Mouse (Mus musculus): ENCODE measurements around the gene Gstp1. TPM values are rescaled to one million over a fixed set of nuclear protein-coding genes. Genes with fewer than 3 reads are reported as not detected.
A peak's percentile ranks its signal among the peaks of the same experiment; 100 is the strongest.

Gene Gstp1
- polyA plus RNA-seq, 1 experiment from 2014 or later, result 387 TPM

DNA sequence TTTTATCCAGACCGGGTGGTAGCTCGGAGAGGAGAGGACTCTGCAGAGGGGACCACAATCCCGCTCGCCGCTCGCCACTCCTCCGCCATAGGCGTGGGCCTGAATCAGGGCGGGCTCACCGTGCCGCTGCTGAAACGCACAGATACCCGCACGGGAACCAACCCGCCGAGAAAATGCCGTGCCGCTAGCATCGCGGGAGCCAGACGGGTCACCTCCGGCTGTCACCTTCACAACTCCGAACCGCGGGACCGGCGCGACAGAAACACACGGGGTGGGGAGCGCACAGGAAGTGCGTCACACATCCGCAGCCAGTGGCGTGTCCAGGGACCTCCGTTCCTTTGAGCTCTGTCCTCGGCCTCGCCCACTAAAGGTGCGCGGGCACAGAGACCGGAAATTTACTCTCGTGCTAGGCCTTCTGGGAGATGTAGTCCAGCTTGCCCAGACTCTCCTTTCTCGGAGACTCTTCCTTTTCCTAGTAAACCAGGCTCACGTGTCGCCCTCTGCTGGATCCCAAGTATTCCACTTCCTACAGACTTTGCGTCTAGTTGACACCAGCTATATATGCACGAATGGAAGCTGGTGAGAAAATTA lies 25.3 kb downstream of the Gstp1 start, which contains the start of gene Ndufv1:
TSS of gene Ndufv1 (minus strand) at position 375 of the 591 bp plus-strand sequence.
- peak within 1 kb of the TSS; percentile 86 for H3K27ac ChIP-seq
- peak; percentile 99 for ATAC-seq (replicated peaks; ENCODE audit: insufficient number of reproducible peaks, insufficient read depth, low FRiP score, low read depth)
- WGBS, result under 1% methylated on average over 45 of the region's 45 CpGs
- H3K9me3 ChIP-seq (replicated peaks), result no peaks in the 10 kb centered on the region
- H3K36me3 ChIP-seq, result peaks cover 31% of the 10 kb centered on the region
- peak within 1 kb of the TSS; percentile 62 for H3K4me2 ChIP-seq
- peak within 1 kb of the TSS; percentile 82 for H3K9ac ChIP-seq
- peaks cover 17% of the 10 kb centered on the region for H3K4me1 ChIP-seq (replicated peaks)
- H3K4me3 ChIP-seq, result peak within 1 kb of the TSS; percentile 77
- no peaks in the 10 kb centered on the region for H3K27me3 ChIP-seq

DNA sequence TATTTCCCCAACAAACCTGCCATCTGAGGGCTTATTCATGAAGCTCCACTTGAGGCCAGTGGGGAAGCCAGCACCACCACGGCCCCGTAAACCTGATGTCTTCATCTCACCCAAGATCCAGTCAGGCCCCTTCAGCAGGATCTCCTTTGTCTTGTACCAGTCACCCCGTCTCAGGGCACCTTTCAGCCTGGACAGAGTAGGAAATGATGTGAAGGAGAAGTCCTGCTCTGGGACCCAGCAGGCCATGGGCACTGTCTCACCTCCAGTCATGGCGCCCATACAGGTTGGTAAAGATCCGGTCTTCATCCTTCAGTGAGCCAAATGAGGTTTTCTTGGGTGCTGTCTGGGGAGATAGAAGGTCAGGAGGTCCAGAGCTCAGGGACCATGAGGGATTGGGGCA lies 26.7 kb downstream of the Gstp1 start:
- Histone ChIP-seq H3K27me3 (no peaks in the 10 kb centered on the region), H3K36me3 (peaks cover 45% of the 10 kb centered on the region), H3K27ac (no peak overlapping the region), H3K9ac (no peak overlapping the region), H3K9me3 (replicated peaks) (no peaks in the 10 kb centered on the region), H3K4me3 (no peak overlapping the region), H3K4me2 (no peak overlapping the region), H3K4me1 (replicated peaks) (peaks cover 18% of the 10 kb centered on the region)
- no peak for ATAC-seq (replicated peaks; ENCODE audit: insufficient number of reproducible peaks, insufficient read depth, low FRiP score, low read depth)
- WGBS, result 90% methylated on average over 5 of the region's 5 CpGs

DNA sequence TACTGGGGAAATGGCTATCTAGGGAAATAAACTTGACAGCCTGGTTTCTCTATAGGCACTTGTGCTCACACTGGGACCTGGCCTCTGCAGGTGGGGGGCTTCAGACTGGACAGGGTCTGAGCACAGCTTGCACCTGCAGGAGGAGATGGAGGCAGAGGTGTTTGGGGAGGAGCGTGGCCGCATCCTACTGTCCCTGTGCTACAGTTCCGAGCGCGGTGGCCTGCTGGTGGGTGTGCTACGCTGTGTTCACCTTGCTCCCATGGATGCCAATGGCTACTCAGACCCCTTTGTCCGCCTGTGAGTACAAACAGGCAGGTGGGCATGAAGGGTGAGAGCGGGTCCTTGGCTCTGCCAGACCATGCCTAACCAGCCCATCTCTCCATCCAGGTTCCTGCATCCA lies 31.8 kb downstream of the Gstp1 start:
- Histone ChIP-seq H3K9ac (no peak overlapping the region), H3K9me3 (replicated peaks) (no peaks in the 10 kb centered on the region), H3K4me3 (no peak overlapping the region), H3K4me2 (no peak overlapping the region), H3K4me1 (replicated peaks) (peaks cover 46% of the 10 kb centered on the region), H3K27ac (0 out of 2 replicates have a peak overlapping the region, but pooled peaks have one; percentile 15), H3K27me3 (no peaks in the 10 kb centered on the region), H3K36me3 (peaks cover 49% of the 10 kb centered on the region)
- ATAC-seq (replicated peaks; ENCODE audit: insufficient number of reproducible peaks, insufficient read depth, low FRiP score, low read depth), result no peak
- 89% methylated on average over 8 of the region's 8 CpGs for WGBS

DNA sequence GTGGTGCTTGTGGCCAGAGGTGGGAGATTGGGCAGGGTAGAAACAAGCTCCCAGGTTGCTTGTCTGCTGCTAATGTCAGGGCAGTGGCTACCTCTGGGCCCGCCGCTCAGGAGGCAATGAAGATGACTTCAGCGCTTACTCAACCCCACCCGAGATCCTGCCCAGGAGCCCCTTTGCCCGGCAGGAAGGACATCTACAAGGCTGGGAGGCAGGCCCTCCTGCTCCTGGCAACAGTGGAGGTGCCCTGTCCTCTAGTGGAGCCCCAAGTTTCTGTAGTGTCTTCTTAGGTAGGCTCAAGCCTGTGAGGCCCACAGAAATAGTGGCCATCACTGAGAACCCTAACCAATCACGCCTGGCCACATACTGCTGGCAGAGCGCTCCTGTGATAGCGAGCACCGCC lies 32.7 kb downstream of the Gstp1 start:
- Histone ChIP-seq H3K9ac (no peak overlapping the region), H3K4me1 (replicated peaks) (peaks cover 46% of the 10 kb centered on the region), H3K4me3 (no peak overlapping the region), H3K36me3 (peaks cover 44% of the 10 kb centered on the region), H3K27me3 (no peaks in the 10 kb centered on the region), H3K27ac (peak overlapping the region; percentile 99), H3K4me2 (peak overlapping the region; percentile 58), H3K9me3 (replicated peaks) (no peaks in the 10 kb centered on the region)
- WGBS, result 67% methylated on average over 9 of the region's 9 CpGs
- ATAC-seq (replicated peaks; ENCODE audit: insufficient number of reproducible peaks, insufficient read depth, low FRiP score, low read depth), result no peak

DNA sequence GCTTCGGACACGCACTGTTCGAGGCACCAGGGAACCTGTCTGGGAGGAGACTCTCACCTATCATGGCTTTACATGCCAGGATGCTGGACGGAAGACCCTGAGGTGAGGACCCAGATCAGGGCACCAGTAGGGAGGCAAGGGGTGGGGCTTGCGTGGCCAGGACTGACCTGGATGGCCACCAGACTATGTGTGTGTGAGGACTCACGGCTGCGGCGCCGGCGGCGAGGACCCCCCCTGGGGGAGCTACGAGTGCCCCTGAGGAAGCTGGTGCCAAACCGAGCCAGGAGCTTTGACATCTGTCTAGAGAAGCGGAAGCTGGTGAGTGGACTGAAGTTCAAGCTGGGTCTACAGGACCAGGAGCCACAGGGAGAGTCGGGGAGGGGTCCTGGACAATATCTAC lies 33.5 kb downstream of the Gstp1 start:
- no peak for ATAC-seq (replicated peaks; ENCODE audit: insufficient number of reproducible peaks, insufficient read depth, low FRiP score, low read depth)
- Histone ChIP-seq H3K4me1 (replicated peaks) (peaks cover 52% of the 10 kb centered on the region), H3K9me3 (replicated peaks) (no peaks in the 10 kb centered on the region), H3K9ac (peak overlapping the region; percentile 48; the same call in 1 of the 2 replicates), H3K4me3 (peak overlapping the region; percentile 29), H3K36me3 (peaks cover 37% of the 10 kb centered on the region), H3K4me2 (peak overlapping the region; percentile 58), H3K27ac (peak overlapping the region; percentile 99), H3K27me3 (no peaks in the 10 kb centered on the region)
- WGBS, result 72% methylated on average over 15 of the region's 15 CpGs

DNA sequence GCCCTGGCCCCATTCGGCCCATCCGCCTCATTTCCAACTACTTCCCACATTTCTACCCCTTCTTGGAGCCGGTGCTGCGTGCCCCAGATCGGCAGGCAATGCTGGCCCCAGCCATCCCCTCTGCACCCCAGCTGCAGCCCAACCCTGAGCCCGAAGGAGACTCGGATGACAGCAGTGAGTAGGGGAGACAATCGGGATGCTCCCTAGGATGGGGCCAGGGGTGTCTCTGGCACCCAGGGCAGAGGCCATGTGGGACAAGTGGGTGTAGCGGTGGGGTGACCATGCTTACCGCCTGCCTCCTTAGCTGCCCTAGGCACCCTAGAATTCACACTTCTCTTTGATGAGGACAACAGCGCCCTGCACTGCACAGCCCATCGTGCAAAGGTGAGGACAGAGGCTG lies 34.1 kb downstream of the Gstp1 start:
- 61% methylated on average over 12 of the region's 12 CpGs for WGBS
- H3K27ac ChIP-seq, result peak overlapping the region; percentile 99
- no peak for ATAC-seq (replicated peaks; ENCODE audit: insufficient number of reproducible peaks, insufficient read depth, low FRiP score, low read depth)
- H3K27me3 ChIP-seq, result no peaks in the 10 kb centered on the region
- peak overlapping the region; percentile 29 for H3K4me3 ChIP-seq
- no peaks in the 10 kb centered on the region for H3K9me3 ChIP-seq (replicated peaks)
- H3K36me3 ChIP-seq, result peaks cover 30% of the 10 kb centered on the region
- peak overlapping the region; percentile 48 for H3K9ac ChIP-seq
- H3K4me2 ChIP-seq, result peak overlapping the region; percentile 58
- H3K4me1 ChIP-seq (replicated peaks), result peaks cover 52% of the 10 kb centered on the region

DNA sequence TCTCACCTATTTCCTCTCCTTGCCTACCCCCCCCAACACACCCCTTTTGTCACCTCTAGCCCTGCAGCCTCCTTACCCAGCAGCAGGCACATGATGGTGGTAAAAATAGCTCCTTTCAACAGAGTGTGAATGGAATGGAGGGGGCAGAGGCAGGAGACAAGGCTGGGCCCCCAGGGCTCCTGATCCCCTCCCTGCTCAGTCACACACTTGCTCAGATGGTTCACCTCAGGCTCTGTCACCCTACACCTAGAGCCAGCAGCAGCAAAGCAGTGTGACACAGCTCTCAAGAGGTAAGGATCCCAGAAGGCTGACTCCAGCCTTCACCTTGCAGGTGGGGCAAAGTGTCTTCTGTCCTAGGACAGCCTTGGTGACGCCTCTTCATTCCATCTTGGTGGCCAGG lies 34.7 kb downstream of the Gstp1 start, which contains the start of gene Doc2g:
TSS of gene Doc2g (plus strand) at position 202 of the 400 bp plus-strand sequence.
- peak within 1 kb of the TSS; percentile 48 for H3K9ac ChIP-seq
- peaks cover 24% of the 10 kb centered on the region for H3K36me3 ChIP-seq
- no peaks in the 10 kb centered on the region for H3K9me3 ChIP-seq (replicated peaks)
- H3K27ac ChIP-seq, result peak within 1 kb of the TSS; percentile 99
- peak within 1 kb of the TSS; percentile 29 for H3K4me3 ChIP-seq
- peak within 1 kb of the TSS; percentile 58 for H3K4me2 ChIP-seq
- ATAC-seq (replicated peaks; ENCODE audit: insufficient number of reproducible peaks, insufficient read depth, low FRiP score, low read depth), result peak; percentile 58
- 47% methylated on average over 1 of the region's 1 CpGs for WGBS
- H3K27me3 ChIP-seq, result no peaks in the 10 kb centered on the region
- H3K4me1 ChIP-seq (replicated peaks), result peaks cover 52% of the 10 kb centered on the region

DNA sequence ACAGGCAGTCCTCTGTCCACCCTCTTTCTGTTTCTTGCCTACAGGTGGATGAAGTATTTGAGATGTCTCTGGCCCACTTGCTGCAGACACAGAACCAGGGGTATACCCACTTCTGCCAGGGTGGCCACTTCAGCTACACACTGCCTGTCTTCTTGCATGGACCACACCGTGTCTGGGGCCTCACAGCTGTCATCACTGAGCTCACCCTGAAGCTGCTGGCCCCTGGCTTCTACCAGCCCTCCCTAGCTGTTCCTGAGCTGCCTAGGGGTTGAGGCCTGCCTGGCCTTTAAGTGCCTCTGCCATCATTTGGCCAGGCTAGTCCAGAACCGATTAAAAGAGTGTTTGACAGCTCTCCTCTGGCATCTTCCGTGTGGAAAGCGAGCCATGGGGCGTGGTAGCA lies 36.0 kb downstream of the Gstp1 start:
- Histone ChIP-seq H3K27me3 (no peaks in the 10 kb centered on the region), H3K9me3 (replicated peaks) (no peaks in the 10 kb centered on the region), H3K9ac (no peak overlapping the region; the same call in 1 of the 2 replicates), H3K4me1 (replicated peaks) (peaks cover 52% of the 10 kb centered on the region), H3K36me3 (peaks cover 11% of the 10 kb centered on the region), H3K4me3 (peak overlapping the region; percentile 87; the same call in 1 of the 2 replicates), H3K27ac (peak overlapping the region; percentile 99), H3K4me2 (peak overlapping the region; percentile 95)
- 64% methylated on average over 5 of the region's 5 CpGs for WGBS
- ATAC-seq (replicated peaks; ENCODE audit: insufficient number of reproducible peaks, insufficient read depth, low FRiP score, low read depth), result no peak

DNA sequence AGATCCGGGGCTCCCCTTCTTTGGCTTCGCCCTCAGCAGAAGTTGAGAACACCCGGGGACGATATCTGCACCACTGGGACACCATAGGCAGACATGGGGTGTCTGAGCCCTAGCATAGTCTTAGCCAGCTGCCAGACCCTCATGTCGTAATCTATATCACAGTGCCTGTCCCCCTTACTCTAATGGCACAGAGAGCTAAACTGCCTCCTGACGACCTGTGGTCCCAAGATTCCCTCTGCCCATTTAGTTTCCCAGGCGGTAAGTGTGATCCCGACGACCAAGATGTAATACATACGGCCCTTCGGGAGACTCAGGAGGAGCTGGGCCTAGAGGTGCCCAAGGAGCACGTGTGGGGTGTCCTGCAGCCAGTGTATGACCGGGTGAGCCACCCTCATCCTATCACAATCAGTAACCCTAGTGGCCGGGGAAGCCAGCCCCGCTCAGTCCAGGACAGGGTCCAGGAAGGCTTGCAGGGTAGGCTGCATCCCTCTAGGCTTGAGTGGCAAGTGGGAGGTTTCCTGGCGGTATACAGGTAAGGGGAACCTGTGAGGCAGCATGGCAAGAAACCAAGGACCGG lies 36.7 kb downstream of the Gstp1 start:
- Histone ChIP-seq H3K27me3 (no peaks in the 10 kb centered on the region), H3K9ac (peak overlapping the region; percentile 93), H3K4me1 (replicated peaks) (peaks cover 51% of the 10 kb centered on the region), H3K4me2 (peak overlapping the region; percentile 95), H3K27ac (peak overlapping the region; percentile 99), H3K4me3 (peak overlapping the region; percentile 87), H3K9me3 (replicated peaks) (no peaks in the 10 kb centered on the region), H3K36me3 (peaks cover 4% of the 10 kb centered on the region)
- ATAC-seq (replicated peaks; ENCODE audit: insufficient number of reproducible peaks, insufficient read depth, low FRiP score, low read depth), result no peak
- 18% methylated on average over 17 of the region's 17 CpGs for WGBS

DNA sequence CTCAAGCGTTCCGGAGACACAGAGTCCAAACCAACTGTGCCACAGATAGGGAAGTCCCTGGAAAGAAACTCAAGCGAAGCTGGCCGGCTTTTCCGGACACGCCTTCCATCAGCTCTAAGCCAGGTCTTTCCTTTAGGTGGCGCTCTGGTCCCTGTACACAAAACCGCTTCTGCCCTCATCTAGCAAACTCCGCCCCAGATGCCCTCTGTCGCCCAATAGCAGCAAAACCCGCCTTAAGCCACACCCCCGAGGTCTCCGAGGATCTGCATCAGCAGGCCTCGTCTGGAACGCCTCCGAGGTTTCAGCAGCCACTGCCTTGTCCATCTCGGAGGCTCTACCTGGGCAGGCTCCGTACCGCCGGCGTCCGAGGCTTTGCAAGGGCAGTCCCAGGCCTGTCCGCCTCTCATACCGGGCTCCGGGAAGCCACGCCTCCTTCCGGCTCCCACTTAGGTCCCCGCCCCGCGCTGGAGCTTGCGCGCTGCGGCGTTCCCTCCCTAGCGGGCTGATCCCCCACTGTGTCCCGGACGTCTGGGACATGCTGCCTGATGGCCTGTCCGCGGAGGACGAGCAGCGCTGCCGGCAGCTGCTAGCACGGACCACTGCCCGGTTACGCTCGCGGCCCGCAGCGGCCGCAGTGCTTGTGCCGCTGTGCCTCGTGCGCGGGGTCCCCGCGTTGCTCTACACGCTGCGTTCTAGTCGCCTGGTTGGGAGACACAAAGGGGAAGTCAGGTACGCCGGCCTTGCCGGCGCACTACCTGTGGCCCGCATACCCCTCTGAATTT lies 37.5 kb downstream of the Gstp1 start, which contains the start of the genes Nudt8 and Gm49405:
TSS of gene Nudt8 (plus strand) at position 462 of the 782 bp plus-strand sequence.
TSS of gene Gm49405 (plus strand) at position 508 of the 782 bp plus-strand sequence.
- Histone ChIP-seq H3K4me1 (replicated peaks) (peaks cover 48% of the 10 kb centered on the region), H3K27ac (peak within 1 kb of the TSS; percentile 99), H3K9ac (peak within 1 kb of the TSS; percentile 93), H3K4me3 (peak within 1 kb of the TSS; percentile 87), H3K27me3 (no peaks in the 10 kb centered on the region), H3K9me3 (replicated peaks) (no peaks in the 10 kb centered on the region), H3K36me3 (no peaks in the 10 kb centered on the region), H3K4me2 (peak within 1 kb of the TSS; percentile 95)
- WGBS, result under 1% methylated on average over 64 of the region's 64 CpGs
- peak; percentile 85 for ATAC-seq (replicated peaks; ENCODE audit: insufficient number of reproducible peaks, insufficient read depth, low FRiP score, low read depth)

DNA sequence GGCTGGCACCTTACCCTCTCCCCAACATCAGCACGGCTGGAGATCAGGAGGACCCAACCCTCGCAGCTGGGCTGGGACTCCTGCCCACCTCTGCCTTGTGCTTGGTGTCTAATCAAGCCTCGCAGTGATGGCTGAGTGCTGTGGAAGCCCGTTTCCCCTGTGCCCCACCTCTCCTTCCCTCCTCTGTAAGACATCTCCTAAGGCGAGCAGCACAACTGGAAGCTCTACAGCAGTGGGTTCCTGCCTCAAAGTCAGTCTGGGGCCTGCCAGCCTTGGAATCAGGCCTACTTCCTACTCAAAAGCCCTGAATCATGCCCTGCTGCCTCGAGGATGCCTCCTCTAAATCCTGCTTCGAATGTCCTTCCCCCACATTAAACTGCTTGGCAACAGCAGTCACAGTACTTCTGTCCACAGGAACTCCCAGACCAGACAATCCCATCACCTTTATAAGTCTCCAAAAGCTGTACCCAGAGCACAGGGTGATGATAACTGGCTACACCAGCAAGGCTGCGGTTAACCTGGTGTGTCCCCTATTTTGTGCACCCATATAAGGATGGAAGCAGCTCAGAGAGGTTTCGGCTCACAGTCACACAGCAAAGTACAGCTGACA lies 38.6 kb downstream of the Gstp1 start:
- Histone ChIP-seq H3K9ac (peak overlapping the region; percentile 53), H3K4me1 (replicated peaks) (peaks cover 37% of the 10 kb centered on the region), H3K9me3 (replicated peaks) (no peaks in the 10 kb centered on the region), H3K4me3 (peak overlapping the region; percentile 87), H3K27me3 (no peaks in the 10 kb centered on the region), H3K36me3 (no peaks in the 10 kb centered on the region), H3K4me2 (peak overlapping the region; percentile 95), H3K27ac (no peak overlapping the region)
- WGBS, result 78% methylated on average over 9 of the region's 9 CpGs
- no peak for ATAC-seq (replicated peaks; ENCODE audit: insufficient number of reproducible peaks, insufficient read depth, low FRiP score, low read depth)
